Mouse (Mus musculus): ENCODE measurements around the gene Rad21l. TPM values are rescaled to one million over a fixed set of nuclear protein-coding genes. Genes with fewer than 3 reads are reported as not detected.
"Not testable (repeated sequence)": the region's sequence is repeated elsewhere in the genome, so short reads cannot be mapped to it uniquely, and the experiment has no call there.

The Rad21l gene
- polyA plus RNA-seq, 1 experiment from 2014 or later: not detected

GRCm38 (mm10) chr2:151615779-151616178 is 52.6 kb downstream of the Rad21l start:
- not testable (repeated sequence) for H3K36me3 ChIP-seq (ENCODE audit: control insufficient read depth, insufficient read depth, low read length); H3K4me3 ChIP-seq (ENCODE audit: low read depth, low read length); H3K27ac ChIP-seq (ENCODE audit: low read length); ATAC-seq (ENCODE audit: insufficient number of reproducible peaks, insufficient read depth, low FRiP score, low read depth); H3K9ac ChIP-seq (replicated peaks; ENCODE audit: low read depth, low read length); H3K4me1 ChIP-seq (ENCODE audit: control insufficient read depth, insufficient read depth, low read length); H3K4me2 ChIP-seq (replicated peaks; ENCODE audit: low read depth, low read length); H3K9me3 ChIP-seq (ENCODE audit: control insufficient read depth, low read depth, low read length); H3K27me3 ChIP-seq (ENCODE audit: control insufficient read depth, insufficient read depth, low read length)
- WGBS: 55% methylated on average over 6 of the region's 8 CpGs

GRCm38 (mm10) chr2:151609974-151610373 is 58.4 kb downstream of the Rad21l start:
- Histone ChIP-seq H3K27me3 (ENCODE audit: control insufficient read depth, insufficient read depth, low read length) (no peaks in the 10 kb centered on the region), H3K4me1 (ENCODE audit: control insufficient read depth, insufficient read depth, low read length) (no peaks in the 10 kb centered on the region; the same call in 1 of the 2 replicates), H3K9ac (replicated peaks; ENCODE audit: low read depth, low read length) (no peak overlapping the region), H3K36me3 (ENCODE audit: control insufficient read depth, insufficient read depth, low read length) (no peaks in the 10 kb centered on the region), H3K4me3 (ENCODE audit: low read depth, low read length) (no peak overlapping the region), H3K4me2 (replicated peaks; ENCODE audit: low read depth, low read length) (no peak overlapping the region), H3K27ac (ENCODE audit: low read length) (no peak overlapping the region), H3K9me3 (ENCODE audit: control insufficient read depth, low read depth, low read length) (no peaks in the 10 kb centered on the region)
- ATAC-seq (ENCODE audit: insufficient number of reproducible peaks, insufficient read depth, low FRiP score, low read depth): peak; percentile 25; the same call in 1 of the 2 replicates
- WGBS: 26% methylated on average over 3 of the region's 3 CpGs

GRCm38 (mm10) chr2:151608435-151608834 is 59.9 kb downstream of the Rad21l start:
- Histone ChIP-seq H3K4me3 (ENCODE audit: low read depth, low read length) (no peak overlapping the region), H3K4me2 (replicated peaks; ENCODE audit: low read depth, low read length) (no peak overlapping the region), H3K9me3 (ENCODE audit: control insufficient read depth, low read depth, low read length) (no peaks in the 10 kb centered on the region), H3K36me3 (ENCODE audit: control insufficient read depth, insufficient read depth, low read length) (no peaks in the 10 kb centered on the region), H3K27me3 (ENCODE audit: control insufficient read depth, insufficient read depth, low read length) (no peaks in the 10 kb centered on the region), H3K4me1 (ENCODE audit: control insufficient read depth, insufficient read depth, low read length) (no peaks in the 10 kb centered on the region; the same call in 1 of the 2 replicates), H3K27ac (ENCODE audit: low read length) (no peak overlapping the region), H3K9ac (replicated peaks; ENCODE audit: low read depth, low read length) (no peak overlapping the region)
- no peak for ATAC-seq (ENCODE audit: insufficient number of reproducible peaks, insufficient read depth, low FRiP score, low read depth)
- 53% methylated on average over 1 of the region's 1 CpGs for WGBS

- Histone ChIP-seq H3K4me1 (ENCODE audit: control insufficient read depth, insufficient read depth, low read length) (no peaks in the 10 kb centered on the region; the same call in 1 of the 2 replicates), H3K27ac (ENCODE audit: low read length) (no peak overlapping the region), H3K9me3 (ENCODE audit: control insufficient read depth, low read depth, low read length) (no peaks in the 10 kb centered on the region), H3K27me3 (ENCODE audit: control insufficient read depth, insufficient read depth, low read length) (no peaks in the 10 kb centered on the region), H3K36me3 (ENCODE audit: control insufficient read depth, insufficient read depth, low read length) (no peaks in the 10 kb centered on the region), H3K9ac (replicated peaks; ENCODE audit: low read depth, low read length) (no peak overlapping the region), H3K4me2 (replicated peaks; ENCODE audit: low read depth, low read length) (no peak overlapping the region), H3K4me3 (ENCODE audit: low read depth, low read length) (no peak overlapping the region)
- ATAC-seq (ENCODE audit: insufficient number of reproducible peaks, insufficient read depth, low FRiP score, low read depth): no peak; the same call in 1 of the 2 replicates
- 46% methylated on average over 11 of the region's 11 CpGs for WGBS
Measured at GRCm38 (mm10) chr2:151605437-151605987, 62.8 kb downstream of the Rad21l start.

- WGBS: 44% methylated on average over 4 of the region's 4 CpGs
- ATAC-seq (ENCODE audit: insufficient number of reproducible peaks, insufficient read depth, low FRiP score, low read depth): no peak
- no peaks in the 10 kb centered on the region; the same call in 1 of the 2 replicates for H3K4me1 ChIP-seq (ENCODE audit: control insufficient read depth, insufficient read depth, low read length)
- no peak overlapping the region for H3K27ac ChIP-seq (ENCODE audit: low read length)
- no peak overlapping the region for H3K4me3 ChIP-seq (ENCODE audit: low read depth, low read length)
- H3K9ac ChIP-seq (replicated peaks; ENCODE audit: low read depth, low read length): no peak overlapping the region
- no peaks in the 10 kb centered on the region for H3K36me3 ChIP-seq (ENCODE audit: control insufficient read depth, insufficient read depth, low read length)
- no peaks in the 10 kb centered on the region for H3K9me3 ChIP-seq (ENCODE audit: control insufficient read depth, low read depth, low read length)
- no peak overlapping the region for H3K4me2 ChIP-seq (replicated peaks; ENCODE audit: low read depth, low read length)
- no peaks in the 10 kb centered on the region for H3K27me3 ChIP-seq (ENCODE audit: control insufficient read depth, insufficient read depth, low read length)
Measured at GRCm38 (mm10) chr2:151603630-151604029, 64.7 kb downstream of the Rad21l start.

- no peak for ATAC-seq (ENCODE audit: insufficient number of reproducible peaks, insufficient read depth, low FRiP score, low read depth)
Measured at GRCm38 (mm10) chr2:151602106-151602505, 66.2 kb downstream of the Rad21l start.

GRCm38 (mm10) chr2:151598068-151598467 is 70.3 kb downstream of the Rad21l start:
- H3K4me3 ChIP-seq (ENCODE audit: low read depth, low read length): no peak overlapping the region
- WGBS: 69% methylated on average over 2 of the region's 2 CpGs
- no peaks in the 10 kb centered on the region for H3K9me3 ChIP-seq (ENCODE audit: control insufficient read depth, low read depth, low read length)
- H3K9ac ChIP-seq (replicated peaks; ENCODE audit: low read depth, low read length): no peak overlapping the region
- ATAC-seq (ENCODE audit: insufficient number of reproducible peaks, insufficient read depth, low FRiP score, low read depth): no peak
- no peak overlapping the region for H3K27ac ChIP-seq (ENCODE audit: low read length)
- H3K4me1 ChIP-seq (ENCODE audit: control insufficient read depth, insufficient read depth, low read length): no peaks in the 10 kb centered on the region
- no peaks in the 10 kb centered on the region for H3K36me3 ChIP-seq (ENCODE audit: control insufficient read depth, insufficient read depth, low read length)
- H3K27me3 ChIP-seq (ENCODE audit: control insufficient read depth, insufficient read depth, low read length): no peaks in the 10 kb centered on the region
- H3K4me2 ChIP-seq (replicated peaks; ENCODE audit: low read depth, low read length): no peak overlapping the region

More at GRCm38 (mm10) chr2:151602106-151602505, 66.2 kb downstream of the Rad21l start:
- Histone ChIP-seq H3K4me3 (ENCODE audit: low read depth, low read length) (no peak overlapping the region), H3K27ac (ENCODE audit: low read length) (no peak overlapping the region), H3K9me3 (ENCODE audit: control insufficient read depth, low read depth, low read length) (no peaks in the 10 kb centered on the region), H3K4me2 (replicated peaks; ENCODE audit: low read depth, low read length) (no peak overlapping the region), H3K4me1 (ENCODE audit: control insufficient read depth, insufficient read depth, low read length) (no peaks in the 10 kb centered on the region; the same call in 1 of the 2 replicates), H3K36me3 (ENCODE audit: control insufficient read depth, insufficient read depth, low read length) (no peaks in the 10 kb centered on the region), H3K9ac (replicated peaks; ENCODE audit: low read depth, low read length) (no peak overlapping the region), H3K27me3 (ENCODE audit: control insufficient read depth, insufficient read depth, low read length) (no peaks in the 10 kb centered on the region)
- WGBS: 54% methylated on average over 4 of the region's 4 CpGs

Measured in stomach, embryonic 14.5 days (tissue).